Mouse (Mus musculus): Measurements from ENCODE around the gene F9. TPM values are rescaled to one million over a fixed set of nuclear protein-coding genes. Genes with fewer than 3 reads are reported as not detected.
"Not testable (repeated sequence)": the region's sequence is repeated elsewhere in the genome, so short reads cannot be mapped to it uniquely, and the experiment has no call there.

Gene F9
- not detected for total RNA-seq (2021)

DNA sequence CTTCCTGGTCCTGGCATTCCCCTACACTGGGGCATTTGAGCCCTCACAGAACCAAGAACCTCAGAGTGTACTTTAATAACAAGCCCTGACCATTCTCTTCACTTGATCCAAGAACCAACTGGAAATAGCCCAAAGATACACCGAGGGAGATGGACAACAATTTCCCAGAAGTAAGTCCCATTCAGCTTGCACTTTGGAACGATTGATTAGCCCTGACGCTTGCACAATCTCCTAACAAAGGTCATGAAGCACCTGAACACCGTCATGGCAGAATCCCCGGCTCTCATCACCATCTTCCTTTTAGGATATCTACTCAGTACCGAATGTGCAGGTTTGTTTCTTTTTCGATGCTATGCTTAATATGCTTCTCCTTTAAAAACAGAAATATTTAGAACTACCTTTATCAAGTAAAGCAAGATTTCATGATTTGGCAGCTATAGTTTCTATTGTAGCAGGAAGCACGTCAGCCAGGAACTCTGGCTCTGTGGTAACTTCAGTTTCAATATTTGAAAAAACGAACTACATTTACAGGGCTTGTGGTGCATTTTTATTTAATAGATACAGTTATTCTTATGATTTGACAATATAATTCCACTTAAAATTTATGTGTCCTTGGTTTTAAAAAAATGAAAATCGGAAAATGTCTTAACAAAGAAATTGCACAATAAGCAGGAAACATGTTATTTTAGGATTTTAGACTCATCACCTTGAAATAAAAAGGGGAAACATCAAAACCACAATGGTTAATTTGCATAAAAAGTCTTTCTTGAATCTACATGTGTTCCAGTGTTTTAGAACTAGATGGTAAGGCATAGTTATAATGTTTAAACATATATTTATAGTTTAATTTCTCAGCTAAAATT is at the start of gene F9:
F9 (plus strand) TSS at position 244 of the 863 bp plus-strand sequence.
- DNase-seq, result no peak
- intact Hi-C loops (cut with DNase I), result no loop called here

DNA sequence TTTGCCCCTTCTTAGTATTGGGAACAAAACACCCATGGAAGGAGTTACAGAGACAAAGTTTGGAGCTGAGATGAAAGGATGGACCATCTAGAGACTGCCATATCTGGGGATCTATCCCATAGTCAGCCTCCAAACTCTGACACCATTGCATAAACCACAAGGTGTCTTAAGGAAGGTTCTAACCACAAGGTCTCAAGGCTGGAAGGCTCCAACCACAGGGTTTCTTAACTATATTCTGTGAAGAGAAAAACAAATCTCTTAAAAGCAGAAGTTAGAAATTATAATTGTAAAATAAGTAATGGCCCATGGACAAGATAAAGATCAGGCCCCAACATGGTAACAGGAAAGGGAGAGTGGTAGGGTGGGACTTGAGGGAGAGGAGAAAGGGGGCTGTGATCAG is 29.5 kb upstream of the F9 start:
- DNase-seq; intact Hi-C loops (cut with DNase I): not testable (repeated sequence)

DNA sequence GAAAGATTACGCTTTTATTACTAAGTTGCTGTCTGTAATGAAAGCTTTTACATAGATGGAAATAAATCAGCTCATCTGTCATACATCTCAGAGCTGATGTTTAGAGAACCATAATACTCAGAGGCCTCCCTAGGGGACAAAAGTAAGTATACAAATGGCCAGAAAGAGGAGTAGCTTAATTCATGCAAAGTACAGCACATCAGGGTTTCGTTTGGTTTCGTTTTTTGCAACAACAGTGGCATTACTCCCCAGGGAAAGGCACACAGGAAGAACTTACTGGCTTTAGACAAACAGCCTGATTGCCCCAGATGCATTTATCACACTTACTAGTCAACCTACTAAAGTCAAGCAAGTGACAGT is 800 bp downstream of the F9 start:
- DNase-seq, result no peak
- intact Hi-C loops (cut with DNase I), result no loop called here

DNA sequence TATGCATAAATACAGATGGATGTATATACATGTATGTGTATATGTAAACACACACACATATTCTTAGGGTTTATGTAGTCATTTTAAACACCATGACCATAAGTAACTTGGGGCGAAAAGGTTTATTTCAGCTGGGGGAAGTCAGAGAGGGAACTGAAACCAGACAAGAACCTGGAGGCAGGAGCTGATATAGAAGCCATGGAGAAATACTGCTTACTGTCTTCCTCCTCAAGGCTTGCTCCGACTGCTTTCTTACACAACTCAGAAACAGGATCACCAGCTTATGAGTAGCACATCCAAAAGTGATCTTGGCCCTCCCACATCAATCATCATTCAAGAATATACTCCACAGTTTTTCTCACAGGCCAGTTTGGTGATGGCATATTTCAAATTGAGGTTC is 2.2 kb downstream of the F9 start:
- DNase-seq, result no peak

DNA sequence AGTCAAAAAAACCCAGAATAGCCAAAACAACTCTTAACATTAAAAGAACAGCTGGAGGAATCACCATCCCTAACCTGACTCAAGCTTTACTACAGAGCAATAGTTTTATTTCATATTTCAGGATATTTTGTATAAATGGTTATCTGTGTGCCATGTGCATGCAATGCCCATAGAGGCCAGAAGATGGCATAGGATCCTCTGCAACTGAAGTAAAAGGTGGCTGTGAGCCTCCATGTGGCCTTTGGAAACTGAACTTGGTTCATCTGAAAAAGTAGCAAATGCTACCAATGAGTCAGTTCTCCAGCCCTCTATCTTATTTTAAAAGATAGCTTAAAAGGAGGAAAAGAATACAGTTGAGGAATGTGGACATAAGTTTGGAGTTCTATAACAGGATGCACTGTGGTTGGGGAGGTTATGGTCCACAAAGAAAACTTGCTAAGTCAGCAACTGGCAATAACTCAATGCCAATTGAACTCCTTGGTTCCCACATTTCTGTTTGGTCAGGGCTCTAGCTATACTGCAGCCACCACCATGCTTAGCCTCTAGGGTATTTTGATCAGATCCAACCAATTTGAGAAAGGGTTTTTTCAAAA is 13.9 kb downstream of the F9 start:
- intact Hi-C loops (cut with DNase I), result loop anchor here (5.0 kb wide), 2 partner anchors 394 to 454 kb away; no protein-coding TSS in a partner anchor

More for the DNA sequence above, 2.2 kb downstream of the F9 start:
- intact Hi-C loops (cut with DNase I), result no loop called here

DNA sequence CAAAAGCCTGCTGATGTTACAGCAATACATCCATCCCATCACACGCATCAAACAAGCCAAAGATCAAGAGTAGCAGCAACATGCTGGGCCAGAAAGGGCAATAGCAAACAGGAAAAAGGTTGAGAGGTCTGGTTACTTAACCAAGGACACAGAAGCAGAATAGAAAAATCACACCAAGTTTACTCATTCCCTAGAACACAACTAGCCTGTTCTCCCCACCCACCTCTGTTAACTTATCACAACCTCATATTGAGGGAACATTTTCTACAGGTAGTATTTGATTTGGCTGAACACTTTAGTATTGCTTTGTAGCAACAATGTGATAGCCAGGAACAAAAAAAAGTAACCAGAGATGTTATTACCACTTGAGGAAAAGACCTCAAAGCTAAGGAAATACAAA is 15.3 kb downstream of the F9 start:
- intact Hi-C loops (cut with DNase I), result loop anchor here (5.0 kb wide), 2 partner anchors 393 to 453 kb away; no protein-coding TSS in a partner anchor
- no peak for DNase-seq

More for the DNA sequence above, 13.9 kb downstream of the F9 start:
- DNase-seq, result peak; percentile 17 to 48

DNA sequence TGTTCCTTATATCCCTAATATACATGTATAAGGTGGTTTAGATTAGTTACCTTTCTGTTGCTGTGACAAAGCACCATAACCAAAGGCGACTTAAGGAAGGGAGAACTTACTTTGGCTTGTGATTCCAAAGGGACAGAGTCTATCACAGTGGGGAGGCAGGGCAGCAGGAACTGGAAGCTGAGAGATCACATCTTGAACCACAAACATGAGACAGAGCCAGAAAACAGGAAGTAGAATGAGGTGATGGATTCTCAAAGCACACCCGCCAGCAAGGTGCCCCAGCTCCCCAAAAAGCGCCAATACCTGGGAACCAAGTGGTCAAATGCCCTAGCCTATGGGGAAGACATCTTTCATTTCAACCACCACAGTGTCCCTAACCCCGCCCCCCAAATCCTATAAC is 21.7 kb downstream of the F9 start:
- no peak for DNase-seq
- intact Hi-C loops (cut with DNase I), result no loop called here

DNA sequence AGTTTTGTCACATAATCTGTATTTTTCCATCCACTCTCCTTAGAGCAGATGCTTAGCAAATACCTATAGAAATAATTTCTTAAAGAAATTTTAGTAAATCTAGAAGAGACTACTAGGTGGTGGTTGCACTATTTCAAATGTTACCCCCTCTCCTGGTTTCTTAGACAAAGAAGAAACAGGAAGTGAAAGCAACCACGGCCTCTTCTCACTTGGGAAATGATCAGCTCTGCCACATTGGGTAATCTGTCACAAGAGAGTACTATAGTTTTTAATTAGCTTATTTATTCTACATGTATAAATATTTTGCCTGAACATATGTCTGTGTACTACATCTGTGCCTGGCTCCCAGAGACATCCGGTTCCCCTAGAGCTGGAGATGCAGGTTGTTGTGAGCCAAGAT is 22.3 kb downstream of the F9 start:
- DNase-seq, result no peak
- intact Hi-C loops (cut with DNase I), result no loop called here

DNA sequence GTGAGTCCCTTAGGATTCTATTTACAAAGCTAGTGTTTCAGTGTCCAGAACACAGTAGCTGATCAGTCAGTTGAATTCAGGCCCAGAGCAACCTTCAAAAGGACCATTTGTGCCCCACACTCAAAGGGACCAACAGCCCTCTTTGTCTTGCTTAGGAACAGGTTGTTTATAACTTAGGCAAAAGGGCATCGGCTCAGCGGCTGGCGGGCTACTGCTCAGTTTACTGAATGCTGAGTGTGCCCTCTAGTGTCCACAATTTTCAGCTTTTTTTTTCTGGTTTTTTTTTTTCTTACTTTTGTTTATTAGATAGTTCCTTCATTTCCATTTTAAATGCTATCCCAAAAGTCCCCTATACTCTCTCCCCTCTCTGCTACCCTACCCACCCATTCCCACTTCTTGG is 27.4 kb downstream of the F9 start:
- intact Hi-C loops (cut with DNase I), result loop anchor here (5.0 kb wide), 2 partner anchors 381 to 849 kb away; no protein-coding TSS in a partner anchor
- DNase-seq, result peak; percentile 7 to 25

DNA sequence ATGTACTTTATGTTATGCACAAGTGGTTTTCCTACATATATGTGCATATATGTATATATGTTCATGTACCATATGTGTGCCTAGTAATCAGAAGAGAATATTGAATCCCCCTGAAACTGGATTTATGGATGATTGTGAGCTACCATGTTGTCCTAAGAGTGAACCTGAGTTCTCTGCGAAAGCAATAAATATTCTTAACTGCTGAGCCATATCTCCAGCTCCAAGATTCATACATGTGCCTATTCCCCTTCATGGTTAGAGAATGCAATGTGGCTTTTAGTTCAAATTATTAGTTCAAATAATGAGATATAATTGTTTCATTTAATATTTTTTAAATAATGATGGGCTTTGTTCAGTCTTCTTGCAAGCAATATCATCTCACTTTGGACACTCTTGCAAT is 55.5 kb downstream of the F9 start:
- no peak for DNase-seq
- intact Hi-C loops (cut with DNase I), result no loop called here

DNA sequence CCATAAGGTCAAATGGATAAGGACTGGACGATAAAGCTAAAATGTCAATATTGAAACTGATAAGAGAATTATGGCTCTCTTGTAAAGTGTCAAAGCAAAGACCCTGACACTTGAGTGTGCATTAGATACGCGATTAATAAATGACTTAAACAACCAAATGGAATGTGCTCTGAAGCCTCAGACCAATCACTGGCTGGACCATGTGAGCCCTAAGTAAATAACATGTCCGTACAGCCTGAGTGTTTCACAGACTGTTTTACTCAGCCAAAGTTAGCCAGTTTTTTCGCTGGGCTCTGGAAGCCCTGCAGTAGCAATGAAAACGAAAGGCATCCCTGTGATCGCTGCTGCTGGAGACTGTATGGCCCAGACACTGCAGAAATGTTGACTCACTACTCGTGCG is 55.9 kb downstream of the F9 start:
- intact Hi-C loops (cut with DNase I), result no loop called here

DNA sequence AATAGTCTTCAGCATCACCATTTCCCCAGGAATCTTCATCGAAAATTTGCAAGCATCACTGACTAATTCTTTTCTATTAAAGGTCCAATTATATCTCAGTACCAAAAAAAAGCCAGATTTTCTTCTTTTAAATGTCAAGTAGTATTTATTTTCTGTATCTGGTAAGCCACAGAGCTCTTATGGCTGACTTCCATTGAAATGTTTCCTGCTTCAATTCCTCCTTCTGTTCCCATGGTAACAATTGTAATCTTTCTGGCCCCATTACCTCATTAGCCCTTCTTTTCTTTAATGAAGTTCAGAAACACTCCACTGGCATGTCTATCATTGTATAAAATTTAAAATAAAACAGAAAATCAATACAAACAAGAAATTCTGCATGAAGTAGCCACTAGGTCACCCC is 76.1 kb downstream of the F9 start:
- no peak for DNase-seq
- intact Hi-C loops (cut with DNase I), result no loop called here

More for the DNA sequence above, 55.9 kb downstream of the F9 start:
- DNase-seq, result no peak

Other genes with a start within 250 kb of the F9 start
- not detected for gene Mcf2, start 179.6 kb downstream of the F9 start, total RNA-seq (2021)

All from heart, postnatal 10 days (tissue).